Mouse (Mus musculus) activated CD4-positive, CD25-positive, alpha-beta regulatory T cell, adult 4 months (primary cell): ENCODE results near the gene Pkhd1. TPM values are rescaled to one million over a fixed set of nuclear protein-coding genes. Genes with fewer than 3 reads are reported as not detected.
"Not testable (repeated sequence)": the region's sequence is repeated elsewhere in the genome, so short reads cannot be mapped to it uniquely, and the experiment has no call there.

ENCODE experiments used
- ATAC-seq: one replicate; pipeline ENCODE4 v1.8.0; 2017
- polyA plus RNA-seq, 2 experiments: library from polyadenylated mRNA; unstranded; fragments of 100-300 nt; shearing (Covaris generic); gene quantifications; one replicate each; pipeline ENCODE4 v1.2.1; 2017

The Pkhd1 gene
- polyA plus RNA-seq, 2 experiments from 2014 or later, result 0.49 TPM; not detected in 1

DNA sequence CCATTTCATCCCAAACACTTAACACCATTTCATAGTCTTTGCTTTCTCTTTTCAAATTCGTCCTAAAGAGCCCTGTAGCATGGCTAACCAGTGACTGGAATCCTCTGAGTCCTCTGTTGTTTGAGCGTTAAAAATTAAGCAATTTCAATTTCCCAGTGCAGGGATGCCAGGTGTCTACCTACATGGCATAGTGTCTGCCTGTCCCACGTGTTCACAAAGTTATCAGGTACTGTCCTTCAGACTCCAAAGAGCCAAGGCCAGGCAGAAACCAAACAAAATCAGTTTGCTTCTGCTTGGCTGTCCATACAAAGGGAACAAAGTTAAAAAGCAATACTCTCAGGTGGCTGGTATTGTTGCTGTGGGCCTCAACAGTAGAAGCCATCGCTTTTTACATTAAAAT is 136.0 kb downstream of the Pkhd1 start:
- no peak for ATAC-seq

DNA sequence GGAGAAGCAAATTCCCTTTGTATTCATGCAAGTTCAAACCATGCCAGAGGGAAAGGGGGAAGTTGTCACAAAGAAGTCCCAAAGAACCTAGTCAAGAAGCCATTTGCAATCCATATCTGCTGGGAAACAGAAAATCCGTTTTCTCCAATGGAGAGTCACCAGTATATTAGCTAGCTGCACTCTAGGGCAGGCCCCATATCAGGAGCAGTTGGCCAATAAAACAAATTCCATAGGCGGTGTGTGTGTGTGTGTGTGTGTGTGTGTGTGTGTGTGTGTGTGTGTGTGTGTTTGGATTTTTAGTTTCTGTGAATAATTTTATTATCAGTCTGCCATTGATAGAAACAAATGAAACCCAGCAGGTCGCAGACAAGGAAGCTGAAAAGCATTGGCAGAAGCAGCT is 139.2 kb downstream of the Pkhd1 start:
- no peak for ATAC-seq

DNA sequence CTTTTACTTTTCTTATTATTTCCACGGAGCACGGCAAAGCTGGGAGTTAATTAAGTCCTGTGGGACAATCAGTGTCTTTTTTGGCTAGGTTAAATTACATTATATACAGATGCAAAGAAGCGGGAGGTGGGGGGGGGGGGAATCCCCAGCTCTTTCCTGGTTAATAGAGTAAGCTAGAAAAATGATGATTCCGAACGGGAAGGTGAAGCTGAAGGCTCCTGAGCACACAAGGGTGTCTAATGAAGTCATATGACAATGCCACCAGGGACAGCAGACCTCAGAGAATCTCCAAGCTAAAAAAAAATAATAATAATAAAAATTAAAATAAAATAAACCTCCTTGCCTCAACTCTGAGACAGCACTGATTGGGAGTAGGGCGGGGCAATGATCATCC is 139.6 kb downstream of the Pkhd1 start:
- no peak for ATAC-seq

DNA sequence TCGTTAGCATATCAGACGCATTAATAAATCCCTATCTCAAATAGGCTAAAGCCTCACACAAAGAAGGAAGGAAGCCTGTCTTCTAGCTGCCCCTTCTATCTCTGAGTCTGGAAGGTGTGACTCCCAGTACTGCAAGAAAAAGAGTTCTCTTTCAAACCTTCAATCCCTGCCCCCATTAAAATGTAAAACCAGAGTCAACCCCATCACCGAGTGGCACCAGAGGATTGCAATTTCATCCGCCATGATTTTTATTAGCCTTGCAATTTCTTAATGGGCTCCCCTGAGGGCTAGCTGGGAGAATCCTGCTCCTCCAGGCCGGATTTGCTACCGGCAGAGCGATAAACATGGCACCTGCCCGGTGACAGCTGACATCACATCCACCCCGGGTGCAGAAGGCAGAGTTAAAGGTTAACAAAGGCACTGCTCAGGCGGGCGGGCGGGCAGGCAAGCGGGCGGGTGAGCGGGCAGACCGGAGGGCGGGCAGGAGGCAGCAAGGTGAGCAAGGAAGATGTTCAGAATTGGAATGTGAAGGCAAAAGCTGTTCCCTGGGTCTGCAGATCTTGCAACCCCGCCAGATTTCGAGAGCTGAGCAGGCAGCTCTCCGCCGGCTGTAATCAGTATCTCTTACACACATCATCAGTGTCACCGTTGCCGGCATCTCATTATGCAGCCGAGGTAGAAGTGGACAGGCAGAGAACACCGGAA is 140.2 kb downstream of the Pkhd1 start:
- ATAC-seq, result no peak

DNA sequence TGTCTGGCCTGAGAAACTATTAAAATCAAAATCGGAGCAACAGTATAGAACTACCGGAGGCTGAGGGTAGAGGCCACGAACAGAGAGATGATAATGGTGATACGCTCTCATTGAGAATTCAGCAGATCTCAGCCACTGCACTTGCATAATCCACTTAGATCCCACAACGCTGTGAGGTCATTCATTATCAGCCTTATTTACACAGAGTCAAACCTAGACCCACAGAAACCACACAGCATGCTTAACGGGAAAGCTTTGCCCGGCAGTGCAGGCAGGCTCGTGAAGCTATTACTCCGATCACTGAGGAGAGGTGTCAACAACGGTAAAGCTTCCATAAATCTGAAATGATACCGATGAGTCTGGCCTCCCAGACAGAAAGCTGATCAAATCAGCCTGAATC is 147.1 kb downstream of the Pkhd1 start:
- ATAC-seq, result no peak

DNA sequence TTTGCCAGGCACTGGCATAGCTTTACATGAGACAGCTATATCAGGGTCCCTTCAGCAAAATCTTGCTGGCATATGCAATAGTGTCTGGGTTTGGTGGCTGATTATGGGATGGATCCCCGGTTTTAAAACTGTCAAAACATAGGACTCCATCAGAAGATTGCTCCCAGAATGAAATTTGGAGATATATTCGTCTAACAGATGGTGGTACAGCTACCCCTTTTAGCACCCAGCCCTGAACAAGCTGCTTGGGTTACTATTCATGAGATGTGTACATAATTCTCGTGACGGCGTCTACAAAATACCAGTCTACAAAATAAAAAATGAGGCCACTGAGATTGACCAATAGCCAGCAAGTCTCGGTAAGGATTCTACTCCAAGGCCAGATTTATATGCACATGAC is 147.5 kb downstream of the Pkhd1 start:
- ATAC-seq, result no peak

DNA sequence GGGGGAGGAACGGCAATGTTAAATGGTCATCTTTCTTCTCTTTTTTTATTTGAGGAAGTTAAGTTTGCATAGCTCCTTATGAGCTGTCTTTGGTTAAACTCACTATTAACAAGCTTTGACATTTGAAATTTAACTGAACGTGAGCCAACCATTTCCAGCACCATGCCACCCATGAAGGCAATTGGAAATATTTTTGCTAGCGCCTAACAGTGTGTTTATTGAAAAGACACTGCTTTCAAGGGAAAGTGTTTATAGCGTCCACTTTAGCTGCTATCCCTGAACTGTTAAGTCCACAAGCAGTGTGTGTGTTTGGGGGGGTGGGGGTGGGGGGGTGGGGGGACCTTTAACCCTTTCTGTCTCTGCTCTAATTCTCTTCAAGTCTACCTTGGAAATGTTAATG is 151.4 kb downstream of the Pkhd1 start:
- no peak for ATAC-seq

DNA sequence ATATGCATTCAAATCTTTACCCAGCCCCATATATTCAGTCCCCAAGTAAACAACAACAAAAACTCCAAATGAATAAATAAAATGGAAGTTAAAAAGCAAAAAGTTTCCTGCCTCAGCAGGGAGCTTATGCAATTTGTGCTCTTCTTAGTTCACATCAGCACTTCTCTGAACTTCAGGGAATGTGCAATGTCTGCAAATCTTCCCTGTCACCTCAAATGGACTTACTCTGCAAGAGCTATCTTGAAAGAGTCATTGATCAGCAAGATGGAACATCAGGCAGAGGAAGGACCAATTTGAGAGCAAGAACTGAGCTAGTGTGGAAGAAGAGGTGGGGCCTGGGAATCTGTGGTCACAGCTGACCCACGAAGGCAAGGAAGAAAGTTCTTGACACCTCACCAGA is 163.2 kb downstream of the Pkhd1 start:
- ATAC-seq, result no peak

DNA sequence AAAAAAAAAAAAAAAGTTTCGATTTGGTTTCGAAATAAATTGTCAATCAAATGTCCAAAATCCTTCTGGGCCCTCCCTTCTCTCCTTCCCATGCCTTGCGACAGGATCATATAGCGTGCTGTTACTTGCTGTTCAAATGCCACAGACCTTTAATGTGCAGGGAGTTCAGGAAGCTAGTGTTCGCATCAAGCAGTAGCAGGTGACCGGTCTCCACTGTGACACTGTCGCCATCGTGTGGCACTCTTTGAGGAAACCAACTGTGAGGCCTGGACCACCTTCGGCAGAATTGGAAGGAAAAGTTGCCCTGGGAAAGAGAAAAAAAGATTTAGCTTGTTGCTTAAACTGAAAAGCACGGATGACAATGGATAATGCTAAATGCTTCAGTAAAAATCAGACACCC is 167.8 kb downstream of the Pkhd1 start:
- no peak for ATAC-seq

DNA sequence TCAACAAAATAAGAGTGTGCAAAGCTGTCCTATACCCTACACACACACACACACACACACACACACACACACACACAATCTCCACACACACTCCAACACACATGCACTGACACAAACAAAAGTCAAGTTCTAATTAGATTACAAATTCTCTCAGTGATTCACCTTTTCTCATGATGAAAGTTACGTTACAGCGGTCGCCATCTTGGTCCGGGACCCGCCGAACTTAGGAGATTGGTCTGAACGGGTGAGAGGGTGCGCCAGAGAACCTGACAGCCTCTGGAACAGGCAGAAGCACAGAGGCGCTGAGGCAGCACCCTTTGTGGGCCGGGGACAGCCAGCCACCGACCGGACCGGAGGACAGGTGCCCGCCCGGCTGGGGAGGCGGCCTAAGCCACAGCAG is 185.8 kb downstream of the Pkhd1 start:
- ATAC-seq, result not testable (repeated sequence)

DNA sequence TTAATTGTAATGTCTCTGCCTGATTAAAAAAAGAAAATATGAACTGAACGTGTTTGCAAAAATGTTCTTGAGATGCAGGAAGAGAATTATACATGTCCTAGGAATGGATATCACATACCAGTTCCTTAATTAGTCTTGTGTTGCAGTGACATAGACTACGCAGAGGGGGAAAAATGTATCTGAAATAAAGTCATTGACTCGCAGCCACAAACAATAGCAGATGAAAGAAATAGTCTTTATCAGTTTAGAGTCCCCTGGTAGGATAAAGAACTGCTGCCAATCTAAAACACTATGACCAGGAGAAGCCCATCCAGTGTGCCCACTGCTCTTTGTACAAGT is 188.8 kb downstream of the Pkhd1 start:
- ATAC-seq, result no peak

DNA sequence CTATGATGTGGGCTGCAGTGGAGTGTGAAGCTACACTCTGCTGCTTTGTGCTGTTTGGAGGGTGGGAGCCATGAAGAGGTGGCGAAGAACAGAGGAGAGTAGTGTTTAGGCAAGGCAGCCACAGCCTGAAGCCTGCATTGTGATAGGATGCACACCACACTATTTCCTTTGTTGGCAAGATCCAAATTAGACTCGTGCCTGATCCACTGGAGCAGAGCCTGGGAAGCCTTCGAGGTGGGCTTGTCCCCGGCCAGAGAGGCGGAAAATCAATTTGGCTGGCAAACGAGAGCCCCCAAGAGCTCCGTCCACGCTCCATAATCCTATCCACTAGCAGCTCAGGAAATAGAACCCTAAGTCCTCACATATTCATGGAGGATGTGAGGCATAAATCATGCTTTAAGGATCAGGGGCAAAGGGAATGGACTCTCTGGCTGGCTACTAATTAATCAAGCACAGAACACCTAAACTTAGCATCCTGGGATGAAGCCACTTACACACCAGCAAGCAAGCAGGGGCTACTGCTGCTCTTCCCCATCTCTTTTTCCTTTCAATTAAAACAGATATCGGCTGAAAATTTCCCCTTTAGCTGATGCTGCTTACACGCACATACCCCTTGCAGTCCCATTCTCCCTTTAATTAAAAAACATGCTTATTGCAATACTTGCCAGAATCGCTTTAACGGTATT is 189.4 kb downstream of the Pkhd1 start:
- ATAC-seq, result no peak

DNA sequence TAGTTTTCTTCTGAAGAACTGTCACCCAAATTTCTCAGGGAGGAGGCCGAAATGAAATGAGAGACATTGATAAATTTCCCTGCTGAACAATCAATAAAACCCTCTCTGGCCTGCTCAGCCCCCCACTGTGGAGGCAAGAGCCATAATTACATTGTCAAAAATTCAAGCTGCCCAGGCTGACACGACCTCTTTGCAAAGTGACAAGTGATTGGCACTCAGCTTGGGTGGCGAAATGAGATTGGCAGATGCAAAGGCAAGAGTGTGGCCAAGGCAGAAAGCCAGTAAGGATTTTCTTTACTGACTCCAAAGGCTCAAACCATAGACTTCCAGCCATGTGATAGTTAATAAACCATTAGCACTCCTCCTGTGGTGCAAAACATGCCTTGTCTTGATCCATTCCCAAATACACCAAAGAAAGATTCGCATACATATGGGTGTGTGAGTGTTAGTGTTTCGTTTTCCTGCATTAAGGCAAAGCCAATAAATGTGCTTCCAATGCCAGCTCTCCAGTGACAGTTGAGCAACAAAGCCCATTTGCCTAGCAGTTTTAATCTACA is 208.4 kb downstream of the Pkhd1 start:
- ATAC-seq, result no peak

DNA sequence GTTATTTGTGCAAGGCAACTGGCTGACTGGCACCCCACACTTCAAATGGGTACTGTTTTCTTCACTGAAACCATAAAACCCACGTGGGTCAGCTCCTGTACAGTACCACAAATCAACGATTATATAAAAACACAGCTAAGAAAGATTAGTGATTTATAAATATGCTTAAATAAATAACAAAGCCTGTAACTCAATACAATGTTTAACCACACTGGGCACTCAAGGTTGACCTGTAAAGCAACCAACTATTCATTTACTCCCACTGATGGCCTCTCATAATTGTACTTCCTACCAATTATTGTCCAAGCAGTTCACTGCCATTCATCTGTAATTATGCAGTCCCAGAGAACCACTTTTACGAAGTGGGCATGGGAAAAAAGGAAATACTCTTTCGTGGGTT is 219.5 kb downstream of the Pkhd1 start:
- ATAC-seq, result no peak

DNA sequence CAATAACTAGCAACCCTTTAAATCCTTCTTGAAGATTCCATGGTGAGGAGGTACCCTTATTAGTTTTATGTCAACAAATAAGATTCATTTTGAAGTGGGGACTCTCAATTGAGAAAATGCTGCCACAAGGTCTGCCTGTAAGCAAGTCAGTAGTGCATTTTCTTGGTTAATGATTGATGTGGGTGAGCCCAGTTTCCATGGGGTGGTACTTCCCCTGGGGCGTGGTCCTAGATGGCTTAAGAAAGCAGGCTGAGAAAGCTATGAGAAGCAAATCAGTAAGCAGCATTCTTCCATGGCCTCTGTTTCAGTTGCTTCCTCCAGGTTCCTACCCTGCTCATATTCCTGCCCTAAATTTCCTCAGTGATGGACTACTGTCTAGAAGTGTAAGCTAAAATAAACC is 253.4 kb downstream of the Pkhd1 start:
- no peak for ATAC-seq

DNA sequence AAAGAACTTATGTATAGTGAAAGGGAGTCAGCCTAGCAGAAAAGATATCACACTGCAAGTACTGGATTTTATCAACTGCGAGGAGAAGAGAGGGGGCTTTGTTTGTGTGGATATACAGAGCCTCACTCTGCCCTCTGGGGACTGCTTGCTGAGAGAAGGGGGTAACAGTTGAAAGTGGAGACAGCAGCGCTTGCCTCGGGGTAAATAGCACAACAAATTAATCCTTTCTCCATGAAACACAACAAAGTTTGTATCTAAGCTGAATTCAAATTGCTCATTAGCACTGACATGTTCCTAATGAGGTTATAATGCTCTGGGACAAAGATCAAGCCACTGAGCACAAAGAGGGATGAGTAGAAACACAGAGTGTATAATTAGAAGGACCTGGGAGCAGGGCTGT is 273.2 kb downstream of the Pkhd1 start:
- ATAC-seq, result no peak

DNA sequence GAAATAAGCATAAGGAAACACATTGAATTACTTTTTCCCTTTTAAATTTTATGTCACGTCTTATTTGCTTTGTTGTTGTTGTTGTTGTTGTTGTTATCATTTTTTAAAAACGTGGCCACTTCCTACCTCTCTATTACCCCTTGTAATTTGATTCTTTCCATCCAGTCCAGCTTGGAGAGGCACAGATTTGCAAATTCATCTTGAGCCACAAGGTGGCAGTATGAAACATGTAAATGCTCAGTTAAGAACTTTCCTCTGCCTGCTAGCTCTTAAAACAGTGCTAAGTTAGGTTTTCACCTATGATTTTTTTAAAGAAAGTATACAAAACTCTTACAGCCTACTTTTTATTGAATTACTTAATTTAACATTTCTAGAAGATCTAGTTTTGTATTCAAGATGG is 306.4 kb downstream of the Pkhd1 start:
- no peak for ATAC-seq

DNA sequence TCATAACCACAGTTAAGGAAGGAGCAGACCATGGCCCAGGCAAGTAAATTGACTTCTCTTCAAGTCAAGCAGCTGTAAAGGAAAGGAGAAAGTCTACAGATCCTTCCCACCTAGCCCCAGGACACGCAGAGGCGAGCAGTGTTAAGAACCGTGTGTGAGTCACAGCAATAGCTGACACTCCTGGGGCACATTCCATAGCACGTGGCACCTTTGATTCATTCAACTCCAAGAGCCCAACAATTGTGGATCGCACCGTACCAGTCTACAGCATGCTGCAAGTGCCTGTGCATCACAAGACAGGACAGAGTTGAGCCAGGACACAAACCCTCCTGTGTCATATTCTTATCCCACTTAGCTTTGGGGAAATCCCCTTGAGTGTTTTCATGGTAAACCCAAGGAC is 306.9 kb downstream of the Pkhd1 start:
- ATAC-seq, result no peak

DNA sequence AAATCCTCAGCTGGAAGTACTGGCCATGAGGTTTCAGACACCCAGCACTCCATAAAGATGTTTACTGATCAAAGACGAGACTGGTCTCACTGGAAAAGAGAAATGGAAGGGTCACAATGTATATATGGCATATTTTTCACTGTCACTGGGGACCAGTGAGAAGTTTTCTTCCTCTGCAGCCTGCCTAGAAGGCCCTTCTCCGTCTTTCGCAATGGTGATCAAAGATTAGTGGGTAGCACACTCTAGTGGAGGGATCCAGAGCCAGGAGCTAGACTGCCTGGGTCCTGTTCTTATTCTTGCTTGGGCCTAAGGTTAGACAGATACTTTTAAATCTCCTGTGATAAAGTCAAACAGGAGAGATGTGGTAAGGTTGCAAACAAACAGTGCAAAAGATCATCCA is 311.7 kb downstream of the Pkhd1 start:
- no peak for ATAC-seq

DNA sequence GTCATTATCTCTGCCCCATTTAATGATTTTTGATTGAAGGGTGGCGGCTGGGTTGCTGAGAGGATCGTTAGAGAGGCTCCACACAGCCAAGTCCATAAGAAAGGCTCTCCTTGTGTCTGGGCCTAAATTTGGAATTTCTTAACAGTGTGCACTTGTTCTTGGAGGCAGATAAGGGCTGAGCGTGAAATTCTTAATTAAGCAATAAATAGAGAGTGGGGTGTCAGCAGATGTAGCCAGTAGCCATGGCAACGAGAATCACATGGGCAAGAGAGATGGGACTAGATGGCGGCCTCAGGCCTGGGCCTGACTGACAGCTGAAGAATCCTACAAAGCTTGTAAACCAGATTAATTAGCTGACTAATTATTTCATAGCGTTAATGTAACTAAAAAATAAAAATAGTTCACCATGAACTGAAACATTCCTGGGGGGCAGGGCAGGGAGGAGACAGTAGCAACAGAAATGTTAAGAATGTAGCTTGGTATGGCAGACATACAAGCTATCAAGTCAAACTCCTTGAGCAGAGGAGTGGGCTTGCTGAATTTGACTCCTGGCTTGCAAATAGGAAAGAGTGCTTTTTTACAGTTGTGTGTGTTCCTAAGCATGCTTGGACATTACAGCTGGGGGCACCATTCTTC is 314.8 kb downstream of the Pkhd1 start:
- ATAC-seq, result no peak

DNA sequence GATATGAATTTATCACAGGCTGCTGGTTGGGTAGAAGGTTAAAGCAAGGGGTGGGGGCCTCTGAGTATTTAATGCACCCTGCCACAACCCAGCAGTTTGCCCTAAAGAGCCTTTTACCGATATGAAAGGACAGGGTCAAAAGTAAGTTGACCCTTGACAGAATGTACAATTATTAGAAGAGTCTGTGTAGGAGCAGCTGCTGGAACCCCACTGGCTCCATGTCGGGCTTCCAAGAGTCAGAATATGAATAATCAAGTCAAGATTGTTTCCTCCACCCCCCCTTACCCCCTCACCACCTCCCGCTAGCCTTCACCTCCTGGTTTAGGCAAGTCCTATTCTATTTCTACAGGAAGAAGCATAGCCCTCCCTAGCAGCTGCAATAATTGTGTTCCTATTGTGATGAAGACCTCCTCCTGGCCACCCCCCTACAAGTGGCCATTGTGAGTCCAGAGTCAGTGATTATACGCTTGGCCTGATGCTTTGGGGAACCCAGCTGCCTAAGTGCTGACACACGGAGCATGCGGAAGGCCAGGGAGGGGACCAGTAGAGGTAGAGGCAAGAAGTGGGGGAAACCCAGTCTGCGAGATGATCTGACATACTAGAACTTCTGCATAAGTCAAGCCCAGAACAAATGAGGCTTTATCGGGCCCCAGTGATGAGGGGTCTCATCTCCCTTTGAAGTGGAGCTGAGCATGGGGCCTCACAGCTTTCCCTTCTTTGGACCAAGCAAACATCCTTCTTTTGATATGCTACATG is 315.5 kb downstream of the Pkhd1 start:
- ATAC-seq, result no peak

DNA sequence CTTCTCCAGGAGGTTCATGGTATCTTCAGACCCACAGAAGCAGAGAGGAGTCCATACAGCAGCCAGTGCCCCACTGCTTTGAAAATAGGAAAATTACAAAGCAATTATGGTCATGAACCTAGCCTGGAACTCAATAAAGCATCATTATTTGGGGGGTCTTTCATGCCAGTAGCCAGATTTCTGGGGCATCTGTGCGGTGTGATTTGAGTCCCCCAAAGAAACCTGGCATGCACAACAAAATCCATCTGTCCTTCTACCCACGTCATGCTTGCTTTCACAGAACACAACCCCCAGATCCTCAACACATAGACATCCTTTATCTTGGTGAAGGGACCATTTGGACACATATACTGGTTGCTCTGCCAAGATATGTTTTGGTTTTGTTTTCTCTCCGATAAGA is 316.2 kb downstream of the Pkhd1 start:
- no peak for ATAC-seq

DNA sequence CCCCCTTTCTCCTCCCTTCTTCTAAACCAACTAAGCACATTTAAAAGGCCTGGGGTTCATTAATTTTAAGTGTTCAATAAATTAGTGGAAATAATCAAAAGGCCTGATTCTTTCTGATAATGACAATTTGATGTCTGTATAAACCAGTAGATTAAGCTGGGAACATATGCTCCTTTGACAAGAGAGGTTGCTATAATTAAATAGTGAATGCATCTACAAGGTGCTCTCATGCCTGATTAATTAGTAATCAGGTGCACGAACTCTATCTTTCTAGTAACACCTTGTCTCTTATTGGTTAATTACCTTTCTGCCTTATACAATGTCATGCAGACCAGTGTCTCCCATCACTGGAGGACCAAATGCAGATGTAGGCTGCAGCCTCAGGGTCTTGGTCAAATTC is 329.2 kb downstream of the Pkhd1 start:
- ATAC-seq, result no peak
